Mouse (Mus musculus) stomach, postnatal 0 days (tissue): ENCODE results near the gene Slc16a10.
"Not testable (repeated sequence)": the region's sequence is repeated elsewhere in the genome, so short reads cannot be mapped to it uniquely, and the experiment has no call there.

Source experiments
- CTCF ChIP-seq: IDR thresholded peaks from 2 replicates; pipeline ENCODE4 v1.5.1; 2016; ENCODE audit warnings: antibody characterized with exemption, low read depth, mild to moderate bottlenecking, moderate library complexity
- EP300 ChIP-seq: optimal IDR thresholded peaks from 2 replicates; pipeline ENCODE3; 2016; ENCODE audit warnings: antibody characterized with exemption

DNA sequence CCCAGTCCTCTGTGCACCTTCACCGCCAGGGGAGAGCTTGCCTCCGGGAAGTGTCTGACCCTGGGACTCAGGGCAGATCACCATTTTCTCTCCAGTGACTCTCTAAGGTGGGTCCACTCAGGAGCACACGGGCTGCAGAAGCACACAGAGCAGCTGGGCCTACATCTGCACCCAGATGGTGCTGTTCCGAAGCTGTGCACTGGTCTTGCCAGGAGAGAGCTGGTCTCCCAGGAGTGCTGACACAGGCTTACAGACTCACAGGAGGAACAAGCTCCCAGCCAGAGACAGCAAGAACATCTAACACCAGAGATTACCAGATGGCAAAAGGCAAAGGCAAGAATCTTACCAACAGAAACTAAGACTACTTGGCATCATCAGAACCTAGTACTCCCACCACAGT lies 133.2 kb downstream of the Slc16a10 start:
- TF ChIP-seq CTCF, EP300: not testable (repeated sequence)
